Mouse (Mus musculus): ENCODE results near the gene Wdr60. TPM values are rescaled to one million over a fixed set of nuclear protein-coding genes. Genes with fewer than 3 reads are reported as not detected.

Gene Wdr60
- total and polyA plus RNA-seq, 3 experiments: 3.6 to 9.2 (median 6.7) TPM

GRCm38 (mm10) chr12:116223107-116223506 is 39.7 kb downstream of the Wdr60 start:
- in situ Hi-C loops (cut with MboI; ENCODE audit: low pct_ligation_motif_present, low pct_unique_long_range_greater_than_20kb, low sequenced_read_pairs) (no loop called here), dilution Hi-C loops (cut with MboI; ENCODE audit: extremely low pct_ligation_motif_present, extremely low pct_unique_long_range_greater_than_20kb, low sequenced_read_pairs) (no loop called here)
- H3K9me3 ChIP-seq (replicated peaks; ENCODE audit: low read length): no peaks in the 10 kb centered on the region
- H3K4me3 ChIP-seq (replicated peaks in 1 of 3; ENCODE audit: low read depth in 2 of 3, low read length in 2 of 3, poor library complexity in 1 of 3): no peak overlapping the region
- H3K79me2 ChIP-seq (replicated peaks; ENCODE audit: control insufficient read depth, extremely low read depth, insufficient read depth, poor library complexity, severe bottlenecking): no peaks in the 10 kb centered on the region
- TF ChIP-seq ETS1 (conservative IDR thresholded peaks at IDR 0.05; ENCODE audit: low read depth, low read length) (no peak), GABPA (IDR thresholded peaks at IDR 0.05; ENCODE audit: insufficient replicate concordance, low read depth, low read length) (no peak), MAFK (IDR thresholded peaks at IDR 0.05; ENCODE audit: insufficient replicate concordance, low read length) (no peak), UBTF (IDR thresholded peaks at IDR 0.05; ENCODE audit: low read depth, low read length) (no peak), ZKSCAN1 (IDR thresholded peaks at IDR 0.05; ENCODE audit: borderline replicate concordance, low read depth, low read length) (no peak), BHLHE40 (IDR thresholded peaks at IDR 0.05; ENCODE audit: low read depth, low read length) (no peak), IRF4 (IDR thresholded peaks at IDR 0.05; ENCODE audit: low read depth, low read length) (no peak)
- H3K4me2 ChIP-seq (ENCODE audit: insufficient read depth, low read depth, poor library complexity, severe bottlenecking): no peak overlapping the region
- no peak for DNase-seq (ENCODE audit: extremely low read depth)
- no peak overlapping the region for H3K27ac ChIP-seq (ENCODE audit: insufficient read depth, low read depth)
- H3K4me1 ChIP-seq (ENCODE audit: control insufficient read depth in 1 of 2, insufficient read depth in 2 of 2): peaks cover 7 to 8% of the 10 kb centered on the region in 2 experiments; a peak in 3 of 4 replicates
- H3K36me3 ChIP-seq (replicated peaks in 1 of 2; ENCODE audit: control insufficient read depth in 1 of 2, insufficient read depth in 1 of 2, low read length in 1 of 2): peaks cover 16 to 45% of the 10 kb centered on the region in 2 experiments
- no peak overlapping the region for H3K9ac ChIP-seq (ENCODE audit: insufficient read depth, low read depth)
- no peaks in the 10 kb centered on the region for H3K27me3 ChIP-seq (replicated peaks)

GRCm38 (mm10) chr12:116207486-116207885 is 55.3 kb downstream of the Wdr60 start:
- H3K36me3 ChIP-seq (replicated peaks in 1 of 2; ENCODE audit: control insufficient read depth in 1 of 2, insufficient read depth in 1 of 2, low read length in 1 of 2): peaks cover 10 to 30% of the 10 kb centered on the region in 2 experiments
- no peak overlapping the region for H3K9ac ChIP-seq (ENCODE audit: insufficient read depth, low read depth)
- no peak overlapping the region for H3K4me3 ChIP-seq (replicated peaks in 1 of 3; ENCODE audit: low read depth in 2 of 3, low read length in 2 of 3, poor library complexity in 1 of 3)
- no peaks in the 10 kb centered on the region for H3K79me2 ChIP-seq (replicated peaks; ENCODE audit: control insufficient read depth, extremely low read depth, insufficient read depth, poor library complexity, severe bottlenecking)
- DNase-seq (ENCODE audit: extremely low read depth): no peak
- TF ChIP-seq CHD2 (IDR thresholded peaks at IDR 0.05; ENCODE audit: low read length): no peak
- TF ChIP-seq POLR2AphosphoS2 (IDR thresholded peaks at IDR 0.05; ENCODE audit: low read depth, low read length): no peak
- TF ChIP-seq IRF4 (IDR thresholded peaks at IDR 0.05; ENCODE audit: low read depth, low read length): no peak
- TF ChIP-seq MAX (IDR thresholded peaks at IDR 0.05; ENCODE audit: low read length): no peak
- no peak for TF ChIP-seq CTCF (conservative IDR thresholded peaks at IDR 0.05 in 1 of 2, IDR thresholded peaks at IDR 0.05 in 1 of 2; ENCODE audit: low read depth in 2 of 2, low read length in 2 of 2)
- in situ Hi-C loops (cut with MboI; ENCODE audit: low pct_ligation_motif_present, low pct_unique_long_range_greater_than_20kb, low sequenced_read_pairs): no loop called here
- H3K4me1 ChIP-seq (ENCODE audit: control insufficient read depth in 1 of 2, insufficient read depth in 2 of 2): no peaks in the 10 kb centered on the region
- no peaks in the 10 kb centered on the region for H3K9me3 ChIP-seq (replicated peaks; ENCODE audit: low read length)
- H3K4me2 ChIP-seq (ENCODE audit: insufficient read depth, low read depth, poor library complexity, severe bottlenecking): no peak overlapping the region
- dilution Hi-C loops (cut with MboI; ENCODE audit: extremely low pct_ligation_motif_present, extremely low pct_unique_long_range_greater_than_20kb, low sequenced_read_pairs): no loop called here
- no peak overlapping the region for H3K27ac ChIP-seq (ENCODE audit: insufficient read depth, low read depth)
- no peaks in the 10 kb centered on the region for H3K27me3 ChIP-seq (replicated peaks)

- H3K4me1 ChIP-seq (ENCODE audit: control insufficient read depth in 1 of 2, insufficient read depth in 2 of 2): no peaks in the 10 kb centered on the region
- no peaks in the 10 kb centered on the region for H3K27me3 ChIP-seq (replicated peaks)
- no peak overlapping the region for H3K4me2 ChIP-seq (ENCODE audit: insufficient read depth, low read depth, poor library complexity, severe bottlenecking)
- no peaks in the 10 kb centered on the region for H3K79me2 ChIP-seq (replicated peaks; ENCODE audit: control insufficient read depth, extremely low read depth, insufficient read depth, poor library complexity, severe bottlenecking)
- in situ Hi-C loops (cut with MboI; ENCODE audit: low pct_ligation_motif_present, low pct_unique_long_range_greater_than_20kb, low sequenced_read_pairs): no loop called here
- no peak overlapping the region for H3K9ac ChIP-seq (ENCODE audit: insufficient read depth, low read depth)
- TF ChIP-seq RCOR1 (conservative IDR thresholded peaks at IDR 0.05; ENCODE audit: low read depth, low read length) (no peak), ZC3H11A (IDR thresholded peaks at IDR 0.05; ENCODE audit: low read depth, low read length) (no peak), ZMIZ1 (IDR thresholded peaks at IDR 0.05; ENCODE audit: low read depth, low read length) (no peak), NRF1 (IDR thresholded peaks at IDR 0.05; ENCODE audit: low read depth, low read length) (no peak), POLR2A (IDR thresholded peaks at IDR 0.05; ENCODE audit: low read depth, low read length) (no peak), PAX5 (IDR thresholded peaks at IDR 0.05; ENCODE audit: low read length) (no peak), TCF12 (IDR thresholded peaks at IDR 0.05; ENCODE audit: low read depth, low read length) (no peak), MAX (IDR thresholded peaks at IDR 0.05; ENCODE audit: low read length) (no peak), IRF4 (IDR thresholded peaks at IDR 0.05; ENCODE audit: low read depth, low read length) (no peak), JUN (IDR thresholded peaks at IDR 0.05; ENCODE audit: insufficient read depth, low read depth, low read length) (no peak), ZKSCAN1 (IDR thresholded peaks at IDR 0.05; ENCODE audit: borderline replicate concordance, low read depth, low read length) (no peak), TBP (conservative IDR thresholded peaks at IDR 0.05; ENCODE audit: low read depth, low read length) (no peak), USF1 (IDR thresholded peaks at IDR 0.05; ENCODE audit: low read depth, low read length) (no peak)
- H3K27ac ChIP-seq (ENCODE audit: insufficient read depth, low read depth): no peak overlapping the region
- H3K4me3 ChIP-seq (replicated peaks in 1 of 3; ENCODE audit: low read depth in 2 of 3, low read length in 2 of 3, poor library complexity in 1 of 3): no peak overlapping the region
- dilution Hi-C loops (cut with MboI; ENCODE audit: extremely low pct_ligation_motif_present, extremely low pct_unique_long_range_greater_than_20kb, low sequenced_read_pairs): no loop called here
- no peak for DNase-seq (ENCODE audit: extremely low read depth)
- no peaks in the 10 kb centered on the region for H3K9me3 ChIP-seq (replicated peaks; ENCODE audit: low read length)
- H3K36me3 ChIP-seq (replicated peaks in 1 of 2; ENCODE audit: control insufficient read depth in 1 of 2, insufficient read depth in 1 of 2, low read length in 1 of 2): peaks cover 5 to 20% of the 10 kb centered on the region in 2 experiments
Observed at GRCm38 (mm10) chr12:116205726-116206125, 57.1 kb downstream of the Wdr60 start.

Measured in CH12.LX (cell line).